7 mouse cellular contexts compared by ENCODE assay signal in the genomic region with DNA sequence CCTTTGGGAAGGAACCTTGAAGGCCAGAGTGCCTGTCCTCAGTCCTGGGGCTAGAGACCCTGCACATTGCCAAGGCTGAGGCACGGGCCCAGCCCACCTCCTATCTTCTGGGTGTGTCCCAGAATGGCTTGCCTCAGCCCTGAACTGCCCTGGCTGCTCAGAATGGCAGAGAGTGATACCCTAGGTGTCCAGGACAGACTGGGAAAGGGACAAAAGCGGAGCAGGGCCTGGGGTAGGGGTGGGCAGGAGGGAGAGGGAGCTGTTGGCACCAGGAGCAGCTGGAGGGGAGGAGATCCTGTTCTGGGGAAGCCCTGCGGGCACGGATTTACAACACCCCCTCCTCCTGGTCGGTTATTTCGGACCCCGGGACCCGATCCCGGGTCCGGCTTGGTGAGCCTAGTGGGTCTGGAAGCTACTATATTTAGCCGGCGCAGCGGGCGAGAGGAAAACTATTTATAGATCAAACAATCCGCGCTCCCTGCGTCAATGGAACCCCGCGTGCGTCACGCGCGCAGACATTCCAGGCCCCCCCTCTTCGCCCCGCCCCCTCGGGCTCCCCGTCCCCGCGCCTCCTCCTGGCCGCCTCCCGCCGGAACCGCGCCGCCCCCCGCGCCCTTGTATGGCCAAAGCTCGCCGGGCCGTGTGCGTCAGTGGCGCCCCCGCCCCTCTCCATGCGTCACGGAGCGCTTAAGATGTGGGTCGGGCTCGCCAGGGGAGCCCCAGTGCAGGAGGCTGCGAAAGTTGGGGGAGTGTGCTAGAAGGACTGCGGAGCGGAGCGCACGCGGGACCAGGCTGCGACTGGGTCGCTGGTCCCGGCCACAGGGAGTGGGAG. TPM values are rescaled to one million over a fixed set of nuclear protein-coding genes. Genes with fewer than 3 reads are reported as not detected.
DNase-seq lines count a peak whose midpoint lies in the region; ATAC-seq lines count a peak whose summit lies in the region.

No protein-coding gene starts in this region.

- peaks cover 38% of the 10 kb centered on the region for H3K4me1 ChIP-seq in embryonic facial prominence, embryonic 13.5 days
- peaks cover 68% of the 10 kb centered on the region for H3K4me1 ChIP-seq in heart, embryonic 10.5 days
- H3K4me1 ChIP-seq in kidney, embryonic 15.5 days = peaks cover 55% of the 10 kb centered on the region

- no peaks in the 10 kb centered on the region for H3K9me3 ChIP-seq in embryonic facial prominence, embryonic 13.5 days
- H3K9me3 ChIP-seq in heart, embryonic 10.5 days = no peaks in the 10 kb centered on the region
- H3K9me3 ChIP-seq in kidney, embryonic 15.5 days (replicated peaks) = no peaks in the 10 kb centered on the region

- H3K27me3 ChIP-seq in embryonic facial prominence, embryonic 13.5 days = peaks cover 14% of the 10 kb centered on the region
- H3K27me3 ChIP-seq in heart, embryonic 10.5 days (ENCODE audit: insufficient read depth, poor library complexity, severe bottlenecking) = peaks cover 16% of the 10 kb centered on the region; the same call in 1 of the 2 replicates
- peaks cover 27% of the 10 kb centered on the region; the same call in 1 of the 2 replicates for H3K27me3 ChIP-seq in kidney, embryonic 15.5 days

- peak; percentile 89 for ATAC-seq in embryonic facial prominence, embryonic 13.5 days (ENCODE audit: insufficient number of reproducible peaks, insufficient read depth, low FRiP score, low TSS enrichment, low read depth)
- ATAC-seq in kidney, embryonic 15.5 days (replicated peaks; ENCODE audit: low FRiP score) = peak; percentile 87

- H3K27ac ChIP-seq in embryonic facial prominence, embryonic 13.5 days = peak overlapping the region; percentile 80
- peak overlapping the region; percentile 95 for H3K27ac ChIP-seq in heart, embryonic 10.5 days
- H3K27ac ChIP-seq in kidney, embryonic 15.5 days = peak overlapping the region; percentile 45

- peak overlapping the region; percentile 54 for H3K4me3 ChIP-seq in embryonic facial prominence, embryonic 13.5 days
- H3K4me3 ChIP-seq in heart, embryonic 10.5 days = peak overlapping the region; percentile 66
- peak overlapping the region; percentile 56 for H3K4me3 ChIP-seq in kidney, embryonic 15.5 days (replicated peaks)

- peak; percentile 99 for DNase-seq in adrenal gland, postnatal 25 days
- DNase-seq in heart, embryonic 10.5 days (ENCODE audit: low spot score) = peak; percentile 95
- DNase-seq in liver = peak; percentile 81
- DNase-seq in monocyte, adult 2 months (ENCODE audit: low read depth in 1 of 2, low spot score in 2 of 2) = peak; percentile 89 to 97
- DNase-seq in spleen, postnatal 14 days (ENCODE audit: low spot score in 2 of 2) = peak; percentile 61 to 67

- H3K36me3 ChIP-seq in embryonic facial prominence, embryonic 13.5 days = peaks cover 15% of the 10 kb centered on the region
- H3K36me3 ChIP-seq in heart, embryonic 10.5 days = peaks cover 18% of the 10 kb centered on the region
- H3K36me3 ChIP-seq in kidney, embryonic 15.5 days = peaks cover 9% of the 10 kb centered on the region

- 1% methylated on average over 57 of the region's 57 CpGs for WGBS in embryonic facial prominence, embryonic 13.5 days
- under 1% methylated on average over 57 of the region's 57 CpGs for WGBS in heart, embryonic 10.5 days
- 1% methylated on average over 57 of the region's 57 CpGs for WGBS in kidney, embryonic 15.5 days

- H3K4me2 ChIP-seq in embryonic facial prominence, embryonic 13.5 days = peak overlapping the region; percentile 90
- H3K4me2 ChIP-seq in kidney, embryonic 15.5 days = peak overlapping the region; percentile 94

- peak overlapping the region; percentile 68 for H3K9ac ChIP-seq in embryonic facial prominence, embryonic 13.5 days
- peak overlapping the region; percentile 52 for H3K9ac ChIP-seq in kidney, embryonic 15.5 days

RNA-seq across cellular contexts. Expression of a gene that starts 12.3 kb away (rescaled TPM):
- 98.7 and 131 TPM in 2 replicates for total RNA-seq in adrenal gland, postnatal 25 days (2021)
- 9.1 and 9.5 TPM in 2 replicates for polyA plus RNA-seq in embryonic facial prominence, embryonic 13.5 days (2015; fragmentation: Nextera tagmentation; extraction: Ambion mirVana)
- polyA plus RNA-seq in heart, embryonic 10.5 days (2016; fragmentation: Nextera tagmentation; extraction: Ambion mirVana) = 8.0 and 13.0 TPM in 2 replicates
- polyA plus RNA-seq in kidney, embryonic 15.5 days (2015; fragmentation: Nextera tagmentation; extraction: Ambion mirVana) = 9.8 and 10.0 TPM in 2 replicates

RNA-seq across cellular contexts. Expression of a gene that starts 17.7 kb away (rescaled TPM):
- 40.6 and 44.5 TPM in 2 replicates for total RNA-seq in adrenal gland, postnatal 25 days (2021)
- polyA plus RNA-seq in embryonic facial prominence, embryonic 13.5 days (2015; fragmentation: Nextera tagmentation; extraction: Ambion mirVana) = 65.9 and 68.4 TPM in 2 replicates
- polyA plus RNA-seq in heart, embryonic 10.5 days (2016; fragmentation: Nextera tagmentation; extraction: Ambion mirVana) = 59.5 and 77.0 TPM in 2 replicates
- 75.0 and 80.1 TPM in 2 replicates for polyA plus RNA-seq in kidney, embryonic 15.5 days (2015; fragmentation: Nextera tagmentation; extraction: Ambion mirVana)

RNA-seq across cellular contexts. Expression of a gene that starts 26.7 kb away (rescaled TPM):
- 0.27 TPM in 1 of 2 replicates, not detected in the other for total RNA-seq in adrenal gland, postnatal 25 days (2021)
- 0.56 and 0.60 TPM in 2 replicates for polyA plus RNA-seq in embryonic facial prominence, embryonic 13.5 days (2015; fragmentation: Nextera tagmentation; extraction: Ambion mirVana)
- 0.49 and 1.8 TPM in 2 replicates for polyA plus RNA-seq in heart, embryonic 10.5 days (2016; fragmentation: Nextera tagmentation; extraction: Ambion mirVana)
- polyA plus RNA-seq in kidney, embryonic 15.5 days (2015; fragmentation: Nextera tagmentation; extraction: Ambion mirVana) = 18.1 and 19.9 TPM in 2 replicates

RNA-seq across cellular contexts. Expression of a gene that starts 42.4 kb away (rescaled TPM):
- 9.8 and 16.3 TPM in 2 replicates for total RNA-seq in adrenal gland, postnatal 25 days (2021)
- polyA plus RNA-seq in embryonic facial prominence, embryonic 13.5 days (2015; fragmentation: Nextera tagmentation; extraction: Ambion mirVana) = 7.4 and 8.0 TPM in 2 replicates
- 3.4 and 5.0 TPM in 2 replicates for polyA plus RNA-seq in heart, embryonic 10.5 days (2016; fragmentation: Nextera tagmentation; extraction: Ambion mirVana)
- polyA plus RNA-seq in kidney, embryonic 15.5 days (2015; fragmentation: Nextera tagmentation; extraction: Ambion mirVana) = 4.7 TPM in 2 replicates

Comparison
In these comparisons a context has a peak if more than half of its experiments do, and no peak if none do; other contexts are left out.
1. Peak in every context shown above with its lines: DNase-seq, ATAC-seq, H3K4me3 ChIP-seq and H3K27ac ChIP-seq.
2. H3K27ac ChIP-seq: peak in every context shown above with its lines; median percentile 95 in heart, embryonic 10.5 days; 80 in embryonic facial prominence, embryonic 13.5 days; 45 in kidney, embryonic 15.5 days.